Mouse (Mus musculus) heart, postnatal 0 days (tissue): ENCODE measurements around the gene Ccnd3.

ENCODE experiments used
- CTCF ChIP-seq: IDR thresholded peaks from 2 replicates; pipeline ENCODE4 v1.5.1; 2016; ENCODE audit warnings: antibody characterized with exemption, control low read depth, low read depth
- EP300 ChIP-seq: IDR thresholded peaks from 2 replicates; pipeline ENCODE4 v1.6.1; 2016; ENCODE audit warnings: antibody characterized with exemption, low read depth

DNA sequence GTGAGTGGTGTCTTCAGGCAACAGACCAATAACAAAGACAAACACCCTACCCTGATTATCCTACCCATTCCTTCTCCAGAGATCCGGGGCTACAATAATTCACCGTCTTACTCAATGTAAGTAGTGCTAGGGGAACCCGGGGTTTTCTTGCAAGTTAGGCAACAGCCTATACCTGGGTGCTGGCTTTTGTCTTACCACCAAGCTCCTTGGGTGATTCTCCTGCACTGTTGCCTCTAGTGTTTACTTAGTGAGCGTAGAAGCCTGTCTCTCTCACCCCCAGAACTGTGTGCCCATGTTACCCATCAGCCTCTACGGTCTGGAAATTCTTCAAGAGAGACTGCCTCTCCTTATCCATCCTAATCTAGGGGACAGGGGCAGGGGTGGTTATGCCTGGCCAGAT is 623 bp upstream of the Ccnd3 start:
- TF ChIP-seq CTCF (no peak), EP300 (no peak)
